Mouse (Mus musculus) embryonic facial prominence, embryonic 11.5 days (tissue): ENCODE measurements around the gene Ciao1. TPM values are rescaled to one million over a fixed set of nuclear protein-coding genes. Genes with fewer than 3 reads are reported as not detected.

Experiments
- ATAC-seq: fragments of 200-750 bp; cut with Nextera tagmentation; replicated peaks from 2 replicates; pipeline ENCODE4 v1.8.0; 2017; ENCODE audit warnings: low read depth; ENCODE audit not compliant: insufficient number of reproducible peaks, low FRiP score, low TSS enrichment
- DNase-seq: peaks from one replicate; pipeline ENCODE4 v3.0.0-alpha.2; 2015; ENCODE audit warnings: low spot score
- H3K27ac ChIP-seq: fragments of 300-500 bp; sonication (generic); replicated peaks from 2 replicates; pipeline ENCODE4 v1.5.1; 2014; ENCODE audit warnings: mild to moderate bottlenecking, low read depth, low read length, control low read depth
- H3K27me3 ChIP-seq: fragments of 300-500 bp; sonication (generic); 2 replicates; pipeline ENCODE4 v1.6.1; 2014; ENCODE audit warnings: mild to moderate bottlenecking, low read length, moderate library complexity, mixed read lengths; ENCODE audit not compliant: control insufficient read depth, insufficient read depth
- H3K36me3 ChIP-seq: fragments of 300-500 bp; sonication (generic); replicated peaks from 2 replicates; pipeline ENCODE4 v1.6.1; 2014; ENCODE audit warnings: low read depth, mild to moderate bottlenecking, low read length, moderate library complexity, mixed read lengths; ENCODE audit not compliant: control insufficient read depth, insufficient read depth
- H3K4me1 ChIP-seq: fragments of 300-500 bp; sonication (generic); 2 replicates; pipeline ENCODE4 v1.6.1; 2014; ENCODE audit warnings: low read length, mixed read lengths; ENCODE audit not compliant: control insufficient read depth, insufficient read depth
- H3K4me2 ChIP-seq: fragments of 300-500 bp; sonication (generic); 2 replicates; pipeline ENCODE4 v1.6.1; 2014; ENCODE audit warnings: low read depth, mild to moderate bottlenecking, control low read depth, low read length, moderate library complexity
- H3K4me3 ChIP-seq: fragments of 300-500 bp; sonication (generic); 2 replicates; pipeline ENCODE4 v1.5.1; 2014; ENCODE audit warnings: low read depth, low read length, control low read depth
- H3K9ac ChIP-seq: fragments of 300-500 bp; sonication (generic); replicated peaks from 2 replicates; pipeline ENCODE4 v1.6.1; 2014; ENCODE audit warnings: mild to moderate bottlenecking, control low read depth, low read length
- H3K9me3 ChIP-seq: fragments of 300-500 bp; sonication (generic); replicated peaks from 2 replicates; pipeline ENCODE4 v1.6.1; 2016; ENCODE audit warnings: mild to moderate bottlenecking, low read length, inconsistent platforms, mixed read lengths; ENCODE audit not compliant: control insufficient read depth
- WGBS: fragments of 180-500 bp; shearing (Covaris S2); extraction: QIAGEN DNeasy Blood & Tissue Kit; methylation state at CpG from one replicate; pipeline ENCODE4 v1.1.7; 2014; 5-methylcytosine and 5-hydroxymethylcytosine counted together
- polyA plus RNA-seq: library from polyadenylated mRNA; unstranded; fragments of >200 nt; fragmentation: Nextera tagmentation; extraction: Ambion mirVana; gene quantifications from 2 replicates; pipeline ENCODE4 v1.2.1, GENCODE M21; 2014

The Ciao1 gene
- polyA plus RNA-seq, 1 experiment from 2014 or later, result 54.8 TPM

- Histone ChIP-seq H3K4me2 (no peak overlapping the region), H3K4me1 (no peaks in the 10 kb centered on the region), H3K27ac (no peak overlapping the region), H3K36me3 (peaks cover 27% of the 10 kb centered on the region), H3K27me3 (no peaks in the 10 kb centered on the region), H3K4me3 (no peak overlapping the region), H3K9me3 (no peaks in the 10 kb centered on the region), H3K9ac (no peak overlapping the region)
- WGBS, result 93% methylated on average over 11 of the region's 11 CpGs
- ATAC-seq (no peak), DNase-seq (no peak)
Measured at GRCm38 (mm10) chr2:127237897-127238610, 9.6 kb downstream of the Ciao1 start.

GRCm38 (mm10) chr2:127225261-127225660 lies 22.4 kb downstream of the Ciao1 start:
- Histone ChIP-seq H3K4me3 (no peak overlapping the region), H3K27me3 (no peaks in the 10 kb centered on the region), H3K9ac (no peak overlapping the region), H3K27ac (no peak overlapping the region), H3K4me2 (no peak overlapping the region), H3K9me3 (no peaks in the 10 kb centered on the region), H3K36me3 (peaks cover 33% of the 10 kb centered on the region), H3K4me1 (no peaks in the 10 kb centered on the region)
- 98% methylated on average over 3 of the region's 3 CpGs for WGBS
- DNase-seq (no peak), ATAC-seq (no peak)

- H3K9me3 ChIP-seq, result no peaks in the 10 kb centered on the region
- H3K4me1 ChIP-seq, result no peaks in the 10 kb centered on the region
- ATAC-seq, result no peak
- DNase-seq, result no peak
- H3K9ac ChIP-seq, result no peak overlapping the region
- peaks cover 17% of the 10 kb centered on the region for H3K36me3 ChIP-seq
- no peaks in the 10 kb centered on the region for H3K27me3 ChIP-seq
- H3K4me3 ChIP-seq, result no peak overlapping the region
- H3K27ac ChIP-seq, result no peak overlapping the region
- 93% methylated on average over 5 of the region's 5 CpGs for WGBS
- no peak overlapping the region for H3K4me2 ChIP-seq
Measured at GRCm38 (mm10) chr2:127217746-127218145, 29.9 kb downstream of the Ciao1 start.

- peaks cover 11% of the 10 kb centered on the region for H3K36me3 ChIP-seq
- WGBS, result 91% methylated on average over 11 of the region's 11 CpGs
- H3K4me2 ChIP-seq, result no peak overlapping the region
- no peak overlapping the region for H3K4me3 ChIP-seq
- DNase-seq (no peak), ATAC-seq (no peak)
- no peaks in the 10 kb centered on the region for H3K9me3 ChIP-seq
- H3K27ac ChIP-seq, result no peak overlapping the region
- H3K9ac ChIP-seq, result no peak overlapping the region
- H3K27me3 ChIP-seq, result no peaks in the 10 kb centered on the region
- H3K4me1 ChIP-seq, result peaks cover 4% of the 10 kb centered on the region; the same call in 1 of the 2 replicates
Measured at GRCm38 (mm10) chr2:127210701-127211100, 36.9 kb downstream of the Ciao1 start.

- Histone ChIP-seq H3K9me3 (no peaks in the 10 kb centered on the region), H3K27ac (peak overlapping the region; percentile 52), H3K36me3 (peaks cover 11% of the 10 kb centered on the region), H3K27me3 (no peaks in the 10 kb centered on the region), H3K4me2 (peak overlapping the region; percentile 80), H3K4me3 (peak overlapping the region; percentile 88), H3K4me1 (peaks cover 4% of the 10 kb centered on the region; the same call in 1 of the 2 replicates), H3K9ac (peak overlapping the region; percentile 86)
- under 1% methylated on average over 17 of the region's 17 CpGs for WGBS
- peak; percentile 11 for DNase-seq
- ATAC-seq, result peak; percentile 83
Measured at GRCm38 (mm10) chr2:127208452-127208769, 39.2 kb downstream of the Ciao1 start.

- Histone ChIP-seq H3K27ac (peak within 1 kb of the TSS; percentile 52), H3K4me1 (peaks cover 4% of the 10 kb centered on the region; the same call in 1 of the 2 replicates)
Measured at GRCm38 (mm10) chr2:127207547-127208451, 39.8 kb downstream of the Ciao1 start, which contains the start of the genes 1810024B03Rik and Snrnp200. Gene 1810024B03Rik, minus strand, starts transcription at chr2:127208280. Gene Snrnp200, plus strand, starts transcription at chr2:127208386.

GRCm38 (mm10) chr2:127206916-127207315 lies 40.7 kb downstream of the Ciao1 start:
- H3K4me1 ChIP-seq, result peaks cover 4% of the 10 kb centered on the region; the same call in 1 of the 2 replicates
- H3K4me2 ChIP-seq, result no peak overlapping the region
- peaks cover 5% of the 10 kb centered on the region for H3K36me3 ChIP-seq
- H3K9ac ChIP-seq, result no peak overlapping the region
- H3K27me3 ChIP-seq, result no peaks in the 10 kb centered on the region
- H3K27ac ChIP-seq, result no peak overlapping the region
- 95% methylated on average over 2 of the region's 2 CpGs for WGBS
- H3K9me3 ChIP-seq, result no peaks in the 10 kb centered on the region
- DNase-seq (no peak), ATAC-seq (no peak)
- H3K4me3 ChIP-seq, result no peak overlapping the region

More at GRCm38 (mm10) chr2:127207547-127208451, 39.8 kb downstream of the Ciao1 start, which contains the start of the genes 1810024B03Rik and Snrnp200:
- peak; percentile 96 for ATAC-seq
- H3K9me3 ChIP-seq, result no peaks in the 10 kb centered on the region
- H3K9ac ChIP-seq, result peak within 1 kb of the TSS; percentile 86
- H3K36me3 ChIP-seq, result peaks cover 10% of the 10 kb centered on the region
- DNase-seq, result peak; percentile 98
- H3K27me3 ChIP-seq, result no peaks in the 10 kb centered on the region
- peak within 1 kb of the TSS; percentile 88 for H3K4me3 ChIP-seq
- H3K4me2 ChIP-seq, result peak within 1 kb of the TSS; percentile 80
- WGBS, result 12% methylated on average over 36 of the region's 36 CpGs
